Mouse (Mus musculus) kidney, postnatal 0 days (tissue): ENCODE results near the gene C7. TPM values are rescaled to one million over a fixed set of nuclear protein-coding genes. Genes with fewer than 3 reads are reported as not detected.

Source experiments
- ATAC-seq: fragments of 200-750 bp; cut with Nextera tagmentation; replicated peaks from 2 replicates; pipeline ENCODE4 v1.8.0; 2017; ENCODE audit warnings: low read depth, moderate number of reproducible peaks, moderate TSS enrichment, moderate library complexity; ENCODE audit not compliant: low FRiP score
- DNase-seq: peaks from one replicate; pipeline ENCODE4 v3.0.0-alpha.2; 2016; ENCODE audit warnings: low spot score
- H3K27ac ChIP-seq: fragments of 300-500 bp; sonication (generic); 2 replicates; pipeline ENCODE4 v1.5.1; 2014; ENCODE audit warnings: mild to moderate bottlenecking
- H3K27me3 ChIP-seq: fragments of 300-500 bp; sonication (generic); 2 replicates; pipeline ENCODE4 v1.6.1; 2014; ENCODE audit warnings: low read length, mixed read lengths; ENCODE audit not compliant: insufficient read depth
- H3K36me3 ChIP-seq: fragments of 300-500 bp; sonication (generic); 2 replicates; pipeline ENCODE4 v1.6.1; 2014; ENCODE audit warnings: low read length, mixed read lengths; ENCODE audit not compliant: insufficient read depth
- H3K4me1 ChIP-seq: fragments of 300-500 bp; sonication (generic); replicated peaks from 2 replicates; pipeline ENCODE4 v1.6.1; 2014; ENCODE audit warnings: antibody characterized with exemption, low read length, mixed read lengths; ENCODE audit not compliant: insufficient read depth
- H3K4me2 ChIP-seq: fragments of 300-500 bp; sonication (generic); 2 replicates; pipeline ENCODE4 v1.6.1; 2014; ENCODE audit warnings: mild to moderate bottlenecking, low read length, moderate library complexity, mixed read lengths
- H3K4me3 ChIP-seq: fragments of 300-500 bp; sonication (generic); replicated peaks from 2 replicates; pipeline ENCODE4 v1.5.1; 2014; ENCODE audit warnings: low read depth, low read length
- H3K9ac ChIP-seq: fragments of 300-500 bp; sonication (generic); 2 replicates; pipeline ENCODE4 v1.6.1; 2014; ENCODE audit warnings: low read depth, low read length
- H3K9me3 ChIP-seq: fragments of 300-500 bp; sonication (generic); replicated peaks from 2 replicates; pipeline ENCODE4 v1.6.1; 2016; ENCODE audit warnings: low read length, inconsistent platforms, mixed read lengths
- CTCF ChIP-seq: IDR thresholded peaks from 2 replicates; pipeline ENCODE4 v1.5.1; 2016; ENCODE audit warnings: antibody characterized with exemption, low read depth, mild to moderate bottlenecking, moderate library complexity
- WGBS: fragments of 180-500 bp; shearing (Covaris S2); extraction: QIAGEN DNeasy Blood & Tissue Kit; methylation state at CpG from one replicate; pipeline ENCODE4 v1.1.7; 2014; 5-methylcytosine and 5-hydroxymethylcytosine counted together
- polyA plus RNA-seq: library from polyadenylated mRNA; unstranded; fragments of >200 nt; fragmentation: Nextera tagmentation; extraction: Ambion mirVana; gene quantifications from 2 replicates; pipeline ENCODE4 v1.2.1, GENCODE M21; 2015

Gene C7
- polyA plus RNA-seq, 1 experiment from 2014 or later = 0.50 TPM

GRCm38 (mm10) chr15:5003503-5004196, 59.9 kb downstream of the C7 start:
- H3K9me3 ChIP-seq = no peaks in the 10 kb centered on the region
- H3K27ac ChIP-seq = no peak overlapping the region
- no peak overlapping the region for H3K4me2 ChIP-seq
- H3K4me3 ChIP-seq = no peak overlapping the region
- H3K36me3 ChIP-seq = no peaks in the 10 kb centered on the region
- DNase-seq = no peak
- no peak for ATAC-seq
- WGBS = 77% methylated on average over 6 of the region's 6 CpGs
- H3K27me3 ChIP-seq = no peaks in the 10 kb centered on the region
- H3K4me1 ChIP-seq = no peaks in the 10 kb centered on the region
- no peak for TF ChIP-seq CTCF
- no peak overlapping the region for H3K9ac ChIP-seq

GRCm38 (mm10) chr15:5002903-5003302, 60.6 kb downstream of the C7 start:
- Histone ChIP-seq H3K36me3 (no peaks in the 10 kb centered on the region), H3K9ac (no peak overlapping the region), H3K27ac (no peak overlapping the region), H3K4me2 (no peak overlapping the region), H3K9me3 (no peaks in the 10 kb centered on the region), H3K4me1 (no peaks in the 10 kb centered on the region), H3K4me3 (no peak overlapping the region), H3K27me3 (no peaks in the 10 kb centered on the region)
- ATAC-seq = no peak
- no peak for DNase-seq
- WGBS = 34% methylated on average over 2 of the region's 2 CpGs
- no peak for TF ChIP-seq CTCF

- Histone ChIP-seq H3K27ac (no peak overlapping the region), H3K4me1 (no peaks in the 10 kb centered on the region), H3K9me3 (no peaks in the 10 kb centered on the region), H3K4me2 (no peak overlapping the region), H3K4me3 (no peak overlapping the region), H3K9ac (no peak overlapping the region), H3K36me3 (no peaks in the 10 kb centered on the region), H3K27me3 (no peaks in the 10 kb centered on the region; the same call in 1 of the 2 replicates)
- 85% methylated on average over 1 of the region's 1 CpGs for WGBS
- no peak for DNase-seq
- ATAC-seq = no peak
- no peak for TF ChIP-seq CTCF
Measured at GRCm38 (mm10) chr15:4973355-4973754, 90.2 kb downstream of the C7 start.

Other genes starting within 250 kb of the C7 start
- gene Mroh2b, start 165.0 kb downstream of the C7 start, polyA plus RNA-seq = not detected in 2 replicates
- gene Card6, start 44.8 kb upstream of the C7 start, polyA plus RNA-seq = 1.4 and 2.2 TPM in 2 replicates
- gene Rpl37, start 52.9 kb upstream of the C7 start, polyA plus RNA-seq = 742 and 859 TPM in 2 replicates
- gene Prkaa1, start 80.1 kb upstream of the C7 start, polyA plus RNA-seq = 19.9 and 21.0 TPM in 2 replicates
- 45.9 and 47.4 TPM in 2 replicates for gene Ttc33, start 121.8 kb upstream of the C7 start, polyA plus RNA-seq
- 4.6 and 5.3 TPM in 2 replicates for gene Ptger4, start 180.4 kb upstream of the C7 start, polyA plus RNA-seq